Mouse (Mus musculus) right cerebral cortex, adult 2 months (tissue): Measurements from ENCODE around the gene Sypl.
A peak's percentile ranks its signal among the peaks of the same experiment; 100 is the strongest.

Experiments
- DNase-seq, 2 experiments: peaks; one replicate each; pipeline ENCODE4 v3.0.0; 2021 to 2022; ENCODE audit warnings: low spot score in 2 of 2

The Sypl gene

DNA sequence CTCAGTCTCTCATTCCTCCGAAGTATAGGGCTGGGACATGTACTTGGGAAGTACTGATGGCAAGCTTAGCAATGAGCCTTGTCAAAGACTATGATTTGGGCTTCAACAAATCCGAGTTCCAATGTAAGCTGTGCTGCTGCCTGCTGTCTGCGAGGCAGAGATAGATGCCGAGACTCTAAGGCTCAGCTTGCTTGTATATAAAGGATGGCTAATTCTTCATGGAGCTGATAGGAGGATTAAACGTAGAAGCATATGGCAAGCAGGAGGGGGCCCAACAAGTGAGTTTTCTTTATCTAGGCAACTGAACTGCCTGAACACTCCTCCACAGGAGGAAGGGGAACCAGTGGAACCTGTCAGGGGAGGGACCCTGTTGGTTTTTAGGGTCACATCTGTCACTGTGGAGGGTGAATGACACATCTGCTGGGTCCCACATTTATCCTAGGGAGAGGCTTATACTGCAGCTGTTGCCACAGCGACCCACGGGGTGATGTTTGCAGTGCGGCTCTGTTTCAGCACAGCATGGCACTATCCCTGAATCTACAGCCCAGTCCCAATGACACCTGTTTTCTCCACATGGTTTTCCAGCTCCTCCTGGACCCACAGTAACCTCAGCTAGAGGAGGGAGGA is 49.8 kb downstream of the Sypl start:
- no peak for DNase-seq

DNA sequence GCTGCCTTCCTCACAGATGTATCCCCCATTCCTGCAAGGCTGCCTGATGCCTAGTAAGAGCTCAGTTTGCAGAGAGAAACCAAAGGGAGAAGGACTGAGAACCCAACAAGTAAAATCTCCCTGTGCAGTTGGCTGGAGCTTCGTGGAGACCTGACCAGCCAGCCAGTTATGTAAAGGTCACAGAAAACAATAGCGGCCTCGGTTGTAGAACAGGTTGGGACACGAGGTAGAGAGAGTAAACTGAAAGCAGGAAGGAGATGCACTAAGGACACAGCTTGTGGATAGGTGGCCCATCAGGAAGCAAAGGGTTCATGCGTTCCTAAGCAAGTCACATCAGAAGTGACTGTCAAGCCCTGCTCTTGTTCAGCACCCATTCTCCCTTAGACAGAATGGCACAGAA is 52.2 kb downstream of the Sypl start:
- DNase-seq: no peak

DNA sequence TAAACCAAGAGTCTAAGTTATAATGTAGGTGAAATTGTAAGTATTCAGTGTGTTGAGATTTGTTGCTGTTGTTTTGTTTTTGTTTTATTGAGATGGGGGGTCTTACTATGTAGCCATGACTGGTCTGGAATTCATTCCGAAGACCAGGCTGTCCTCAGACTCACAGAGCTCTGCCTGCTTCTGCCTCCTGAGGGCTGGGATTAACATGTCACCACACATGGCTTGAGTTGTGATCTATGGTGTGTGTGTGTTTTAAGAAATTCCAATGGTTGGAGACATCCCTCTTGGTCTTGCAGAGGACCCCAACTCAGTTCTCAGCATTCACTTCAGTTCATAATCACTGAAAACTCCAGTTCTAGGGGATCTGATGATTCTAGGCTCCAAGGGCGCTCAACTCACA is 53.5 kb downstream of the Sypl start:
- DNase-seq: no peak

- no peak for DNase-seq
Measured at GRCm38 (mm10) chr12:33008305-33009110, 54.8 kb downstream of the Sypl start.

- DNase-seq: no peak
Measured at GRCm38 (mm10) chr12:33009206-33009966, 55.7 kb downstream of the Sypl start.

- DNase-seq: no peak
Measured at GRCm38 (mm10) chr12:33010026-33010425, 56.3 kb downstream of the Sypl start.

- DNase-seq: no peak
Measured at GRCm38 (mm10) chr12:33014050-33014796, 60.5 kb downstream of the Sypl start.

DNA sequence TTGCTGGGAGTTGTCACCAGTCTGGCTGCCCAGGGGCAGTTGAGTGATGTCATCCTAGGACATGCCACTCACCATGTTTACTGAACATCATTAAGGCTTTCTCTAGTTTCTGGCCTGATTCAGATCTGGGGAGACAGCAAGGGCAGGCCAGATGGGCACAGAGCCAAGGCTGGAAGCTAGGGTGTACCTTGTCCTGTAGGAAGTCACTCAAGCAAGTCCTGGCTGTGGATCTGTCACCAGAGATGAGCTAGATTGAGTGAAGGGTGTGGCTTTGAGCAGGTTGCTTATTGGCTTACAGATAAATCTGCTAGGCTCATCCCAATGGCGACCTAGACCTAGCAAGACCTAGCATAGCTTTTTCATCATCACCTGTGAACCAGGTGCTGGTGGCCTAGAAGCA is 61.4 kb downstream of the Sypl start:
- no peak for DNase-seq

- DNase-seq: no peak
Measured at GRCm38 (mm10) chr12:33016824-33017705, 63.4 kb downstream of the Sypl start.

DNA sequence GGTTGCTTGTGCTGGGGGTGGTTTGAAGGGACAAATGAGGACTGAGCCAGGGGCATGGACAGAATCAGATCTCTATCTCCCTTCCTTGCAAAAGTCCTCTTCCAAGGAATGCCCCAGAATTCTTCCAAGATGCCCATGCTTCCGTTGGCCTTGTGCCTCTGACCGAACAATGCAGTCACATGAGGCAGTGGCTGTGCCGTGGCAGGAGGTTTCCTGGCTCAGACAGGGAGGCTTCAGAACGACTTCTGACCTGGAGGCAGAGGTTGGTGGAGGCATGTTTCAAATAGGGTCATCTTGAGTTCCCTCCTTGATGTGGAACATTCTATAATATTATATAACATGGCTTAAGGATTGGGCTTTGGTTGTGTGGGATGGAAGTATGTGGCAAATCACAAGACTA is 64.9 kb downstream of the Sypl start:
- DNase-seq: no peak

GRCm38 (mm10) chr12:33020011-33020410 is 66.3 kb downstream of the Sypl start:
- no peak for DNase-seq

GRCm38 (mm10) chr12:33021140-33021539 is 67.4 kb downstream of the Sypl start:
- DNase-seq: no peak

GRCm38 (mm10) chr12:33021751-33022150 is 68.1 kb downstream of the Sypl start:
- no peak for DNase-seq

GRCm38 (mm10) chr12:33024524-33024923 is 70.8 kb downstream of the Sypl start:
- no peak for DNase-seq

- peak; percentile 77 for DNase-seq
Measured at GRCm38 (mm10) chr12:33027093-33027492, 73.4 kb downstream of the Sypl start.

- no peak for DNase-seq
Measured at GRCm38 (mm10) chr12:33028109-33028691, 74.5 kb downstream of the Sypl start.

DNA sequence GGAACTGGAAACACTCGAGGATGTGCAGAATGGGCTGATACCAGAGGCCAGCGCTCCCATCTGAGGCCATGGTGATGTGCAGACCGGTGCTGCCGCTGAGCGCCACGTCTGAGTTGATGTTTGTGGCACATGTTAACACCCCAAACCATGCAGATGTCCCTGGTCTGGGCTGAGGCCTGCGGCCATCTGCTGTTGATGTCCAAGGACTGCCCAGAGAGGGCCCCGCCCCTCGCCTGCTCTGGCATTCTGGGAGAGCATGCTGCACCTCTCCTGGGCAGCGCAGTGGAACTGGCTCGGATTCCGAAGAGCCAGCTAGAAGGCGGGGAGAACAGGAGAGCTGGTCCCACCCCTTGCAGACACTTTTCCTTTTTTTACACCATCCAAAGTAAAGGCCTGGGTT is 75.0 kb downstream of the Sypl start:
- no peak for DNase-seq
